Mouse (Mus musculus) liver, embryonic 16.5 days (tissue): ENCODE data around the gene Pdlim5. TPM values are rescaled to one million over a fixed set of nuclear protein-coding genes. Genes with fewer than 3 reads are reported as not detected.

Experiments used
- ATAC-seq: fragments of 200-750 bp; cut with Nextera tagmentation; 2 replicates; pipeline ENCODE4 v1.8.0; 2017; ENCODE audit warnings: low read depth, mild to moderate bottlenecking, moderate number of reproducible peaks, moderate library complexity
- H3K27ac ChIP-seq: fragments of 300-500 bp; sonication (generic); 2 replicates; pipeline ENCODE4 v1.5.1; 2014; ENCODE audit warnings: mild to moderate bottlenecking, low read length
- H3K27me3 ChIP-seq: fragments of 300-500 bp; sonication (generic); 2 replicates; pipeline ENCODE4 v1.6.1; 2014; ENCODE audit warnings: low read depth, low read length, mixed read lengths; ENCODE audit not compliant: control insufficient read depth, insufficient read depth
- H3K36me3 ChIP-seq: fragments of 300-500 bp; sonication (generic); 2 replicates; pipeline ENCODE4 v1.6.1; 2014; ENCODE audit warnings: mild to moderate bottlenecking; ENCODE audit not compliant: control insufficient read depth, insufficient read depth
- H3K4me1 ChIP-seq: fragments of 300-500 bp; sonication (generic); 2 replicates; pipeline ENCODE4 v1.6.1; 2014; ENCODE audit warnings: low read depth, low read length, mixed read lengths; ENCODE audit not compliant: control insufficient read depth
- H3K4me2 ChIP-seq: fragments of 300-500 bp; sonication (generic); 2 replicates; pipeline ENCODE4 v1.6.1; 2014; ENCODE audit warnings: low read depth, low read length, mixed read lengths
- H3K4me3 ChIP-seq: fragments of 300-500 bp; sonication (generic); 2 replicates; pipeline ENCODE4 v1.5.1; 2014; ENCODE audit warnings: low read depth, mild to moderate bottlenecking, low read length
- H3K9ac ChIP-seq: fragments of 300-500 bp; sonication (generic); 2 replicates; pipeline ENCODE4 v1.6.1; 2014; ENCODE audit warnings: low read depth, low read length
- H3K9me3 ChIP-seq: fragments of 300-500 bp; sonication (generic); replicated peaks from 2 replicates; pipeline ENCODE4 v1.6.1; 2016; ENCODE audit warnings: low read length; ENCODE audit not compliant: control insufficient read depth
- WGBS: fragments of 180-500 bp; shearing (Covaris S2); extraction: QIAGEN DNeasy Blood & Tissue Kit; methylation state at CpG from one replicate; pipeline ENCODE4 v1.1.7; 2014; ENCODE audit not compliant: insufficient replicate concordance; 5-methylcytosine and 5-hydroxymethylcytosine counted together
- polyA plus RNA-seq: library from polyadenylated mRNA; unstranded; fragments of >200 nt; fragmentation: Nextera tagmentation; extraction: Ambion mirVana; gene quantifications from 2 replicates; pipeline ENCODE4 v1.2.1, GENCODE M21; 2015

The Pdlim5 gene
- polyA plus RNA-seq, 1 experiment from 2014 or later, result 14.7 TPM

DNA sequence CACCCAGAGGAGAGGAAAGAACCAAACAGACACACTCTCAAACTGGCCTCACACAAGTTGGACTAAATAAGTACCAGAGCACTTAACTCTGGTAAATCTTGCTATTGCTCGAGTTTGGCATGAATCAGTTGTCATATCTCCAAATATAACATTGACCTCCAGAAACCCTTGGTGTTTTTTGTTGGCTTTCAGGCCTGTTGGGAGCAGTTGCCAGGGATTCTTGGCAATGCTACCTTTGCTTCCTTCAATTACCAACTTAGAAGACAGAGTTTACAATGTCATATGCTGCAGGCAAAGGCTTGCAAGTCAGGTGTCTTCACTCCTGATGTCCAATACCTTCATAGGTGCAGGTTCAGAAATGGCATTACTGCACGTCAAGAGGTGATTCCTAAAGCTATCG lies 26.0 kb upstream of the Pdlim5 start:
- no peaks in the 10 kb centered on the region for H3K9me3 ChIP-seq
- H3K4me2 ChIP-seq, result no peak overlapping the region
- H3K4me3 ChIP-seq, result no peak overlapping the region
- H3K36me3 ChIP-seq, result no peaks in the 10 kb centered on the region
- no peak overlapping the region for H3K9ac ChIP-seq
- H3K27ac ChIP-seq, result no peak overlapping the region
- WGBS, result 63% methylated on average over 3 of the region's 3 CpGs
- no peaks in the 10 kb centered on the region for H3K27me3 ChIP-seq
- no peaks in the 10 kb centered on the region for H3K4me1 ChIP-seq
- ATAC-seq, result no peak

DNA sequence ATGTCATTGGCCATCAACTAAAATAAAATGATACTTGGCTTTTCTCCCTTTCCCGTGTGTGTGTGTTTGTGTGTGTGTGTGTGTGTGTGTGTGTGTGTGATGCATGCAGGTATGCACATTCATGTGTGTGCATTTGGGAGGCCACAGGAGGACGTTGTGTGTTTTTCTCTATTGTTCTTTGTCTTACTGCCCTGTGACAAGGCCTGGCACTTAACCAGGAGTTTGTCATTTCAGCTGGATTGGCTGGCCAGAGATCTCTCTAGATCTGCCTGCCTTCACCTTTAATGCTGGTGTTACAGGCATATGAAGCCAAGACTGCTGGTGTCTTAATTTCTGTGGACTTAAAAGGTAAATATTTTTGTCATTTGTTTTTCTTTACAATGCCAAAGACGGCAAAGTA lies 22.5 kb upstream of the Pdlim5 start:
- H3K4me2 ChIP-seq, result no peak overlapping the region
- H3K4me3 ChIP-seq, result no peak overlapping the region
- H3K9ac ChIP-seq, result no peak overlapping the region
- H3K9me3 ChIP-seq, result no peaks in the 10 kb centered on the region
- 44% methylated on average over 3 of the region's 3 CpGs for WGBS
- no peaks in the 10 kb centered on the region for H3K27me3 ChIP-seq
- no peaks in the 10 kb centered on the region for H3K4me1 ChIP-seq
- H3K36me3 ChIP-seq, result no peaks in the 10 kb centered on the region
- no peak for ATAC-seq
- no peak overlapping the region for H3K27ac ChIP-seq

DNA sequence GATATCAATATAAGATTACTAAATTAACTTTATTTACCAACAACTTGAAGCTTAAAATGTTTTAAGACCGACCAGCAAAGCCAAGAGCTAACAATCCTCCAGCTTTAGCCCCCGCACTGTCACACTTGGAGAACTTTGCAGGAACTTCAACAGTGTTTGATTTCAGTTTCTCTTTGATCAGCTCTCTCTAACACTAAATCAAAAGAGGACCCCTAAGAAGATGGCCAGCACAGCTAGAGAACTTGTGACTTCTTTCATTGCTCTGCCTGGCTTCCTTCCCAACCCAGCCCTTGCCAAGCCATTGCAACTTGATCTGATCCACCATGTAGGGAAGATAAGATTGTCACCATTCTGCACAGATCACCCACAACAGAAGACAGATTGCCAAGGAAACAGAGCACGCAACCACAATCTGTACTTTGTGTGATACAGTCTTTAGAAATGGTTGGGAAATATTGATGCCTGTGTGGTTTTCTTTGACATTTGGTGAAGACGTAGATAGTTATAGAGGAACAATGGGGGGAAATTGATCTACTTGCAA lies 17.9 kb upstream of the Pdlim5 start:
- whole genome bisulfite sequencing, result 45% methylated on average over 4 of the region's 4 CpGs
- H3K4me3 ChIP-seq, result no peak overlapping the region
- H3K27ac ChIP-seq, result no peak overlapping the region
- H3K4me2 ChIP-seq, result no peak overlapping the region
- H3K27me3 ChIP-seq, result no peaks in the 10 kb centered on the region
- ATAC-seq, result no peak
- H3K9ac ChIP-seq, result no peak overlapping the region
- H3K4me1 ChIP-seq, result no peaks in the 10 kb centered on the region
- no peaks in the 10 kb centered on the region for H3K9me3 ChIP-seq
- no peaks in the 10 kb centered on the region for H3K36me3 ChIP-seq

DNA sequence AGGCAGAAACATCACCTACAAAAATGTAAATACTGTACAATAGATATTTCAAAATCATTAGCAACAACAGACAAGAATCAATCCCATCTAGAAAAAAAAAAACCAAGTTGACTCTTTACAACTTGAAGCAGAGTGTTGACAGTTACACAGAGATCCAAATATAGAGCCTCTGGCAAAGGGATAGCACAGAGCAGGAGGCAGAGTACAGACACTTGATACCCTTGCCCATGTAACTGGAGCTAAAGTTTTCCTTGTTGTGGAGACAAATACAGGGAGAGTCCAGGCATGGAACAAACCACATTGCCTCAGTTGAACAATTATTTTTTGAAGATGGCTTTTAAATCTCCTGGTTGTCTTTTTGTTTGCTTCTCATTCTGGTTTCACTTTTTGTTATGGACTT lies 15.4 kb upstream of the Pdlim5 start:
- no peak overlapping the region for H3K4me2 ChIP-seq
- H3K27me3 ChIP-seq, result no peaks in the 10 kb centered on the region
- H3K4me1 ChIP-seq, result no peaks in the 10 kb centered on the region
- ATAC-seq, result no peak
- H3K36me3 ChIP-seq, result no peaks in the 10 kb centered on the region
- no peak overlapping the region for H3K9ac ChIP-seq
- H3K27ac ChIP-seq, result no peak overlapping the region
- no peaks in the 10 kb centered on the region for H3K9me3 ChIP-seq
- H3K4me3 ChIP-seq, result no peak overlapping the region

DNA sequence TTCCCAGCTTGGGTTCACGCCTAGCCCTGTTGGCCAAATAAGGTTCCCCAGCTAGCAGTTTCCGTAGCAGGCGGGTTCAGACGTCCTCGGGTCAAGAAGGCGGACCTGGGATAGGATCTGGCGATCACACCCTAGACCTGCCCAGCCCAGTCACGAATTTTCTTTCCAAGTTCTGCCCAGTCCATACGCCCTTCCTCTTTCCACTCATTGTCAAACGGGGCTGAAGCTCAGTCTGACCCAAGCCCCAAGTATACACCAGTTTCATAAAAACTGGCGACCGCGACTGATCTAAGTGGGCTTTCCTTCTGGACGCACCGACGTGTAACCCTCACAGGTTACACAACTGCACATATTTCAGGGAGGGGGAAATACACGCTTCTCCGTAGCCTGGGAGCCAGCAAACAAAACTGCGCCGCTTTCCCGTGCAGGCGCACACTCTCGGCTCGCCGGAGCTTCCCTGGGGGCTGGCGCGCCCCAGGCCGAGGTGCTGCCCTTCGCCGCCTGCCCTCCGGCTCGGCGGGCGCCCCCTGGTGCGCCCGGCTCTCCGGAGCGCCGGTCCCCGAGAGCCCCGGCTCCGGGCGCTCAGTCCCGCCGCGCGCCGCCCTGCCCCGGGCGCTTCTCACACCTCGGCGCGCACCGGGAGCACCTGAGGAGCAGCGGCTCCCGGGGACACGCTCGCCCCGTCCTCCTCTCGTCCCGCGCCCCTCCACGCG lies 544 bp downstream of the Pdlim5 start:
- Histone ChIP-seq H3K9me3 (no peaks in the 10 kb centered on the region), H3K27ac (peak overlapping the region; percentile 88), H3K27me3 (no peaks in the 10 kb centered on the region), H3K4me1 (peaks cover 9% of the 10 kb centered on the region), H3K4me3 (peak overlapping the region; percentile 80), H3K36me3 (no peaks in the 10 kb centered on the region), H3K9ac (peak overlapping the region; percentile 76), H3K4me2 (peak overlapping the region; percentile 90)
- ATAC-seq, result peak; percentile 73
- WGBS, result under 1% methylated on average over 63 of the region's 64 CpGs

DNA sequence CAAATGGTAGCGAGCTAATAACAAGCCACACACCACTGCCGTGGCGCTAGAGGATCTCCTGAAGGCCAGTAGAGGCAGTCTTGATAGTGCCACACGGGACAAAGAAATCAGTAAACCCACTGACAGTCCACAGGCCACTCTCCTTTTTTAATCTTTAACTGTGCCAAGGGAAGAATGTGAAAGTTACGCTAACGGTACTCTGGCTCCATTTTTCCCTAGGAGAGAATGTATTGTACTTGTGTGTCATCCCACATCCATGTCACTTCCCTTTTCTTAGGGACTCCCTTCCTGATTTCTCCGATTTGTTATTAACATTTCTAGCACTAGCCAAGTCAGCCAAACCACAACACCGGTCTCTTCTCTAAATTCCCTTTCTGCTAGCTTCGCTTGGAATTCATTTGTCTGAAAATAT lies 1.5 kb downstream of the Pdlim5 start:
- WGBS, result 10% methylated on average over 9 of the region's 9 CpGs
- H3K4me1 ChIP-seq, result peaks cover 9% of the 10 kb centered on the region

DNA sequence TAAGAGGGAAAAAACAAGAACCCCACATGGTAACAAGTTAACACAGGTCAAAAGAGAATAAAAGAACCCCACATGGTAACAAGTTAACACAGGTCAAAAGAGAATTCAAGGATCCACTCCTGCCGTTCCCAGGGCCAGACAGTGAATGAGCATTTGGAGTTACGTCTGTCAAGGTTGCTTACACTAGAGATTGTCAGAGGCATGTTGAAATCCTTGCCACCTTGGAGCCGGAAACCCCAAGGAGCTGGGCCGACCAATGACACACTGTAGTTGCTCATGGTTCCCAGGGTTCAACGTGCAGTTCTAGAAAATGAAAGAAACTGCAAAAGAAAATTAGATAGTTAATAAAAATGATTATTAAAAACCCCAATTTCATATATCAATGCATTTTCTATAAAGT lies 4.0 kb downstream of the Pdlim5 start:
- no peaks in the 10 kb centered on the region for H3K27me3 ChIP-seq
- WGBS, result 76% methylated on average over 5 of the region's 5 CpGs
- no peak for ATAC-seq

More for the DNA sequence above, 1.5 kb downstream of the Pdlim5 start:
- H3K36me3 ChIP-seq, result no peaks in the 10 kb centered on the region
- H3K9me3 ChIP-seq, result no peaks in the 10 kb centered on the region
- no peaks in the 10 kb centered on the region for H3K27me3 ChIP-seq
- H3K9ac ChIP-seq, result no peak overlapping the region; the same call in 1 of the 2 replicates
- H3K27ac ChIP-seq, result peak overlapping the region; percentile 88; the same call in 1 of the 2 replicates
- no peak for ATAC-seq
- H3K4me2 ChIP-seq, result peak overlapping the region; percentile 90
- peak overlapping the region; percentile 80 for H3K4me3 ChIP-seq

DNA sequence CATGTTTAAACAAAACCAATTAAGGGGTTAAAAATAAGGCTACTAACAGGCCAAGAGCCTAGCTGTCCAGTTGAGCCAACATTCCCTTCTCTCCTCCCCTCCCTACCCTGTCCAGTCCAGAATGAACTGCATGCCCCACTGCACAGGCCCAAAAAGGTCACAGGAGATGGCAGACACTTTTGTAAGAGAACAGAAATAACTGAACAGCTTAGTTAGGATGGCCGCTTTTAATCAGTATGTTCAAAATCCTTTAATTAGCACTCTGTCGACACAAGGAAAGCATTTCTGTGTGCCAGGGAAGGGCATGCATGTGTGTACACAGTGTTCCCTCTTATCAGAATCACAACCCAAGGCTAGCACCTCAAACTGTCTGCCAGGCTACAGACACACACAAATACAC lies 5.2 kb downstream of the Pdlim5 start:
- no peak overlapping the region for H3K9ac ChIP-seq
- H3K9me3 ChIP-seq, result no peaks in the 10 kb centered on the region
- no peak overlapping the region for H3K27ac ChIP-seq
- 66% methylated on average over 2 of the region's 2 CpGs for WGBS
- H3K27me3 ChIP-seq, result no peaks in the 10 kb centered on the region
- no peak overlapping the region for H3K4me3 ChIP-seq
- H3K4me2 ChIP-seq, result no peak overlapping the region
- H3K36me3 ChIP-seq, result no peaks in the 10 kb centered on the region
- ATAC-seq, result no peak
- peaks cover 9% of the 10 kb centered on the region for H3K4me1 ChIP-seq

More for the DNA sequence above, 4.0 kb downstream of the Pdlim5 start:
- Histone ChIP-seq H3K27ac (no peak overlapping the region), H3K4me3 (no peak overlapping the region), H3K36me3 (no peaks in the 10 kb centered on the region), H3K9ac (no peak overlapping the region), H3K4me2 (no peak overlapping the region), H3K9me3 (no peaks in the 10 kb centered on the region), H3K4me1 (peaks cover 9% of the 10 kb centered on the region)

DNA sequence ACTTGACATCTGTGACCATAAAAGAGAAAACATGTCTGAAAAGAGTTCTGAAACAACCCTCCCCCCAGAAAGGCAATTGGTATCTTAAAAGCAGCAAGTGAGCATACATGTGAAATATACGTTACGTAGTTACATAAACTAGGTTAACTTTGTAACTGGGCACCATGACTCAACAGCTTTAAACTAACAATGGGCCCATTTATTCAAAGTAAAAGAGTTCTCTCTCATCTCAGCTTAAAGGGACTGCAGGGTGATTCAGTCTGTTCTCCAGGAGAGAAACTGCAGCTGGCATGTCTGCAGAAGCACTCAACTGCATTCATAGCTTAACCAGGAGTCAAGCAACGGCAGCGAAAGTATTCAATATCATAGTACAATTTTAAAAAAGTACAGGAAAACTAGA lies 7.3 kb downstream of the Pdlim5 start:
- WGBS, result 87% methylated on average over 4 of the region's 4 CpGs
- no peak for ATAC-seq
- Histone ChIP-seq H3K9me3 (no peaks in the 10 kb centered on the region), H3K27me3 (no peaks in the 10 kb centered on the region), H3K9ac (no peak overlapping the region), H3K4me3 (no peak overlapping the region), H3K4me1 (no peaks in the 10 kb centered on the region; the same call in none of the 2 replicates), H3K27ac (no peak overlapping the region), H3K4me2 (no peak overlapping the region), H3K36me3 (no peaks in the 10 kb centered on the region)
